Mouse (Mus musculus): ENCODE data around the gene Wdr53. TPM values are rescaled to one million over a fixed set of nuclear protein-coding genes. Genes with fewer than 3 reads are reported as not detected.
A peak's percentile ranks its signal among the peaks of the same experiment; 100 is the strongest.

The Wdr53 gene
- polyA plus RNA-seq, 2 experiments, result 13.7 to 17.8 TPM

DNA sequence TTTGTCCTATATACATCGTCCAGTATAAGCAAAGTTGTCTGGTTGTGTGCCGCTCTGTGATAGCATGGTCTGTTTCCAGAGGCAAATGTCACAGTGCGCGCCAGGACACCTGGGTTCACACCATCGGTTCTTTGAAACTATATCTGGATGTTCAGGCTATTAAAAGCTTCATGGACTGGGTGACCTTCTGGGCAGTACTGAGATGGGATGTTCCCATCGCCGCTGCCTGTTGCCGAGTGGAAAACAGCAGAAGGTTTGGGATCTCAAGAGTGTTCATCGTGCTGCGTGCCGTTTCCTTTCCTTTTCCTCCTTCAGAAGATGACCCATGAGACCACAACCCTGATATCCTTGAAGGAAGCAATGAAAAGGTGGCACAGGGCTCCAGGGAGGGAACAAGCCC lies 24.3 kb downstream of the Wdr53 start, which contains the start of gene Smco1:
Gene Smco1 (plus strand): TSS at position 178 of the 400 bp plus-strand sequence.
- no peak within 1 kb of the TSS for H3K4me2 ChIP-seq (replicated peaks; ENCODE audit: low read depth, low read length, severe bottlenecking)
- no peaks in the 10 kb centered on the region for H3K9me3 ChIP-seq (ENCODE audit: control insufficient read depth, low read length)
- DNase-seq (ENCODE audit: low spot score) (no peak), ATAC-seq (ENCODE audit: low FRiP score, low read depth) (no peak)
- no peak within 1 kb of the TSS for H3K4me3 ChIP-seq (replicated peaks; ENCODE audit: low read length)
- no peak within 1 kb of the TSS for H3K9ac ChIP-seq (ENCODE audit: low read depth, low read length, severe bottlenecking)
- no peak for TF ChIP-seq POLR2A (IDR thresholded peaks at IDR 0.05; ENCODE audit: borderline replicate concordance, extremely low read depth, insufficient read depth, insufficient read length)
- no peaks in the 10 kb centered on the region for H3K27me3 ChIP-seq (ENCODE audit: control insufficient read depth, insufficient read depth, low read length)
- H3K36me3 ChIP-seq (ENCODE audit: control insufficient read depth, insufficient read depth, low read length), result no peaks in the 10 kb centered on the region
- H3K27ac ChIP-seq (replicated peaks; ENCODE audit: low read depth, low read length), result no peak within 1 kb of the TSS
- H3K4me1 ChIP-seq (ENCODE audit: control insufficient read depth, insufficient read depth, low read length), result no peaks in the 10 kb centered on the region
- WGBS, result 84% methylated on average over 11 of the region's 11 CpGs

DNA sequence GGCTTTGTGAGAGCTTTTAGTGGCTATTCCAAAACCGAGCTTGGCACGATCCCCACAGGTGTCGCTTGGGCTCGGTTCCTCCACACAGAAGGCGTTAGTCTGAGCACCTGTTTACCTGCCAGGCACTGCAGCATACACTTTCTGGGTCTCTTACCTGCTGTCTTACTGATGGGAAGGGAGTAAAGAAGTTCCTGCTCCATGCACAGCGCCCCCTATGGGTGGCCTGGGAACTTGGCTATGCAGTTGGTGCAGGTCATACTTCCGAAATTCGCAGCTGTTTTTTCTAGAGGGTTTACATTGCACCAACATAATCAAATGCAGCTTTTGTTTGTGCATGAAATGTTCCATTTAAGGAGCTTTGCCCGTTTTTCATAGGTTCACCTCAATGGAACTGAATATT lies 26.3 kb downstream of the Wdr53 start:
- DNase-seq (ENCODE audit: low spot score) (no peak), ATAC-seq (ENCODE audit: low FRiP score, low read depth) (no peak)
- H3K9me3 ChIP-seq (ENCODE audit: control insufficient read depth, low read length), result no peaks in the 10 kb centered on the region
- no peaks in the 10 kb centered on the region for H3K36me3 ChIP-seq (ENCODE audit: control insufficient read depth, insufficient read depth, low read length)
- peaks cover 1% of the 10 kb centered on the region; the same call in 1 of the 2 replicates for H3K4me1 ChIP-seq (ENCODE audit: control insufficient read depth, insufficient read depth, low read length)
- H3K27me3 ChIP-seq (ENCODE audit: control insufficient read depth, insufficient read depth, low read length), result no peaks in the 10 kb centered on the region
- no peak overlapping the region for H3K4me3 ChIP-seq (replicated peaks; ENCODE audit: low read length)
- no peak overlapping the region for H3K9ac ChIP-seq (ENCODE audit: low read depth, low read length, severe bottlenecking)
- TF ChIP-seq POLR2A (IDR thresholded peaks at IDR 0.05; ENCODE audit: borderline replicate concordance, extremely low read depth, insufficient read depth, insufficient read length), result no peak
- no peak overlapping the region for H3K27ac ChIP-seq (replicated peaks; ENCODE audit: low read depth, low read length)
- no peak overlapping the region for H3K4me2 ChIP-seq (replicated peaks; ENCODE audit: low read depth, low read length, severe bottlenecking)
- WGBS, result 49% methylated on average over 9 of the region's 9 CpGs

DNA sequence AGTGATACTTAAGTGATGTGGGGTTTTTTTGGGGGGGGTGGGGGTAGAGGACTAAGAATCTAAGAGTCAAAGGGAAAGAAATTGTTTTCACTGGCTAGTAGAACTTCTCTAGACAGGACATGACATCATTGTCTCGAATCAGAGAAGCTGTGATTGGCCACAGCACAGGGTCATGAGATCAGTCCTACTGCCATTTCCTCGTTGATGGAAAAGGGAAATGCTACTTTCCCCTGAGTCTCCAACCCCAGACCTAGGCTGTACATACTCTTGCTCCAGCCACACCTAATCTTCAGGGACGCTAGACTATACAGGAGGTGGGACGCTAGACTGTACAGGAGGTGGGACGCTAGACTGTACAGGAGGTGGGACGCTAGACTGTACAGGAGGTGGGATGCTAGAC lies 28.0 kb downstream of the Wdr53 start:
- ATAC-seq (ENCODE audit: low FRiP score, low read depth) (no peak), DNase-seq (ENCODE audit: low spot score) (no peak)
- no peak overlapping the region for H3K4me3 ChIP-seq (replicated peaks; ENCODE audit: low read length)
- peaks cover 8% of the 10 kb centered on the region for H3K4me1 ChIP-seq (ENCODE audit: control insufficient read depth, insufficient read depth, low read length)
- H3K4me2 ChIP-seq (replicated peaks; ENCODE audit: low read depth, low read length, severe bottlenecking), result no peak overlapping the region
- H3K9me3 ChIP-seq (ENCODE audit: control insufficient read depth, low read length), result no peaks in the 10 kb centered on the region
- no peaks in the 10 kb centered on the region for H3K27me3 ChIP-seq (ENCODE audit: control insufficient read depth, insufficient read depth, low read length)
- H3K9ac ChIP-seq (ENCODE audit: low read depth, low read length, severe bottlenecking), result no peak overlapping the region
- no peak overlapping the region for H3K27ac ChIP-seq (replicated peaks; ENCODE audit: low read depth, low read length)
- WGBS, result 91% methylated on average over 6 of the region's 6 CpGs
- TF ChIP-seq POLR2A (IDR thresholded peaks at IDR 0.05; ENCODE audit: borderline replicate concordance, extremely low read depth, insufficient read depth, insufficient read length), result no peak
- H3K36me3 ChIP-seq (ENCODE audit: control insufficient read depth, insufficient read depth, low read length), result peaks cover 3% of the 10 kb centered on the region

DNA sequence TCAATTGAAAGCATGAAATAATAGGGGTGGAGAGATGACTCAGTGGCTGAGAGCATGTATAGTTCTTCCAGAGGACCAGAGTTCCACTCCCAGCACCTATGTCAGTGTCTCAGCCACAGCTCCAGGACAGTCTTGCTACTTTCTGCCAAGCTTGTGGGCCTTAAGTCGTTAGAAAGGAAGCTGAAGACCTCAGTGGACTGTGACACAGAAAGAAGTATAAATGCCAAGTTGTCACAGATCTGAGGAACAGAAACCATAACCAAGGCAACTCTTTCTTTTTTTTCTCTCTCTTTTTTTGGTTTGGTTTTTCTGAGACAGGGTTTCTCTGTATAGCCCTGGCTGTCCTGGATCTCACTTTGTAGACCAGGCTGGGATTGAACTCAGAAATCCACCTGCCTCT lies 28.8 kb downstream of the Wdr53 start:
- WGBS, result 68% methylated on average over 1 of the region's 1 CpGs
- H3K9me3 ChIP-seq (ENCODE audit: control insufficient read depth, low read length), result no peaks in the 10 kb centered on the region
- H3K4me2 ChIP-seq (replicated peaks; ENCODE audit: low read depth, low read length, severe bottlenecking), result no peak overlapping the region
- no peak overlapping the region for H3K4me3 ChIP-seq (replicated peaks; ENCODE audit: low read length)
- peaks cover 8% of the 10 kb centered on the region for H3K4me1 ChIP-seq (ENCODE audit: control insufficient read depth, insufficient read depth, low read length)
- no peak overlapping the region for H3K27ac ChIP-seq (replicated peaks; ENCODE audit: low read depth, low read length)
- no peak for TF ChIP-seq POLR2A (IDR thresholded peaks at IDR 0.05; ENCODE audit: borderline replicate concordance, extremely low read depth, insufficient read depth, insufficient read length)
- DNase-seq (ENCODE audit: low spot score), result no peak
- no peak for ATAC-seq (ENCODE audit: low FRiP score, low read depth)
- peaks cover 7% of the 10 kb centered on the region for H3K36me3 ChIP-seq (ENCODE audit: control insufficient read depth, insufficient read depth, low read length)
- H3K9ac ChIP-seq (ENCODE audit: low read depth, low read length, severe bottlenecking), result no peak overlapping the region
- H3K27me3 ChIP-seq (ENCODE audit: control insufficient read depth, insufficient read depth, low read length), result no peaks in the 10 kb centered on the region

- under 1% methylated on average over 70 of the region's 75 CpGs for WGBS
- H3K4me2 ChIP-seq (replicated peaks; ENCODE audit: low read depth, low read length, severe bottlenecking), result peak within 1 kb of the TSS; percentile 68
- peak; percentile 93 for DNase-seq (ENCODE audit: low spot score)
- peak within 1 kb of the TSS; percentile 96 for H3K27ac ChIP-seq (replicated peaks; ENCODE audit: low read depth, low read length)
- peaks cover 8% of the 10 kb centered on the region for H3K4me1 ChIP-seq (ENCODE audit: control insufficient read depth, insufficient read depth, low read length)
- no peaks in the 10 kb centered on the region for H3K27me3 ChIP-seq (ENCODE audit: control insufficient read depth, insufficient read depth, low read length)
- ATAC-seq (ENCODE audit: low FRiP score, low read depth), result peak; percentile 93
- H3K9ac ChIP-seq (ENCODE audit: low read depth, low read length, severe bottlenecking), result peak within 1 kb of the TSS; percentile 93
- no peaks in the 10 kb centered on the region for H3K9me3 ChIP-seq (ENCODE audit: control insufficient read depth, low read length)
- peak; percentile 84; the same call in 1 of the 2 replicates for TF ChIP-seq POLR2A (IDR thresholded peaks at IDR 0.05; ENCODE audit: borderline replicate concordance, extremely low read depth, insufficient read depth, insufficient read length)
- peak within 1 kb of the TSS; percentile 82 for H3K4me3 ChIP-seq (replicated peaks; ENCODE audit: low read length)
- peaks cover 12% of the 10 kb centered on the region for H3K36me3 ChIP-seq (ENCODE audit: control insufficient read depth, insufficient read depth, low read length)
Observed at GRCm38 (mm10) chr16:32277308-32278256, 30.6 kb downstream of the Wdr53 start, which contains the start of gene Rnf168. Gene Rnf168, plus strand, starts transcription at chr16:32277459.

Data from limb, embryonic 14.5 days (tissue).